Mouse (Mus musculus): ENCODE measurements at regions not wholly inside any gene's neighbourhood (a gene's known extent, or its start where the extent isn't known, plus 50 kb on each side); places are given as distances from the start of the nearest gene placed in this dataset.
"Not testable (repeated sequence)": the region's sequence is repeated elsewhere in the genome, so short reads cannot be mapped to it uniquely, and the experiment has no call there.

- DNase-seq: no peak
These were observed 87.3 kb downstream of the Gm11077 start for GRCm38 (mm10) chr6:140816359-140816758.

DNA sequence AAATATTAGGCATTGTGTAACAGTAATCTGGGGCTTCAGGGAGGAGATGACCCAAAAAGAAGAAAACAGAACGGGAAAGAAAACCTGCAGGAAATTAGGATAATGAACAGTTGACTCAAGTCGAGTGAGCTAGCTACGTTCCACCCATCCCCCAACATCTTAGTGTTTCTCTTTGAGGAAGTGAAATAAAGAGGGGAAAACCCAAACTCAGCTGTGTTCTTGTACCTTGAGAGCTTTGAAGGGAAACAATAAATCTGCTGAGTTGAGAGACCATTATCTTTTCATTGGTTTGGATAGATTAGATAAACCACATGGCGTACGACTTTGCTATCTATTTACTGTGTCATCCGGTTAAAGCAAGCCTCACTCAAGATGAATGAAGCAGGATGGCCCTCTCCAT, 87.7 kb downstream of the Gm11077 start:
- no peak for DNase-seq

- DNase-seq: peak; percentile 39
These were observed 90.4 kb downstream of the Gm11077 start for GRCm38 (mm10) chr6:140819451-140819878.

DNA sequence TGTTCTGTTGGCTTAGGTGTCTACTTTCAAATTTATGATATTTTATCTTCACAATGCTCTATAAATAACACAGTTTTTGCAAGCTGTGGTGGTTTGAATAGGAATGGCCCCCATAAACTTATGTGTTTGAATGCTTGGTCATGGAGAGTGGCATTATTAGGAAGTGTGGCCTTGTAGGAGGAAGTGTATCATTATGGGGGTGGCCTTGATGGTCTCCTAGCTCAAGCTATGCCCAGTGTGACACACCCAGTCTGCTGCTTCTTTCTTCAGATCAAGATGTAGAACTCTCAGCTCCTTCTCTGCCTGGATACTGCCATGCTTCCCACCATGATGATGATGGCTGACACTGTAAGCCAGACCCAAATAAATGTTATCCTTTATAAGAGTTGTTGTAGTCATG, 97.4 kb downstream of the Gm11077 start:
- no peak for DNase-seq

DNA sequence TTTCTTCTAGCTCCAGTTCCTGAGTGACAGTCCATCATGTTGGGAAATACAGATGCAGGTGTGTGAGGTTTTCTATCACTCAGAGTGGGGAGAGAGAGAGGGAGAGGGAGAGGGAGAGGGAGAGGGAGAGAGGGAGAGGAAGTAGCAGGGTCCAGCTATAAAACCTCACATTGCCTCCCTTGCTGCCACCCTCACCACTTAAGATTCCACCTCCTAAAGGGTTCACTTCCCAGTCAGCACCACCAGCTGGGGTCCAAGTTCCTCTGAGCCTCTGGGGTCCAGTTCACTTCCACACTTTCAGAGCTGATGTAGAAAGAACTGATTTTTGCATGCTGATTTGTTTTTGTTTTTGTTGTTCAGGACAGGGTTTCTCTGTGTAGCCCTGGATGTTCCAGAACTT, 98.6 kb downstream of the Gm11077 start:
- DNase-seq: no peak

GRCm38 (mm10) chr6:140843292-140843991, 114.4 kb downstream of the Gm11077 start:
- no peak for DNase-seq

GRCm38 (mm10) chr6:140847165-140847564, 118.1 kb downstream of the Gm11077 start:
- no peak for DNase-seq

GRCm38 (mm10) chr6:140852420-140852819, 123.3 kb downstream of the Gm11077 start:
- DNase-seq: no peak

- peak; percentile 80 for DNase-seq
These were observed 124.4 kb downstream of the Gm11077 start for GRCm38 (mm10) chr6:140853508-140853907.

DNA sequence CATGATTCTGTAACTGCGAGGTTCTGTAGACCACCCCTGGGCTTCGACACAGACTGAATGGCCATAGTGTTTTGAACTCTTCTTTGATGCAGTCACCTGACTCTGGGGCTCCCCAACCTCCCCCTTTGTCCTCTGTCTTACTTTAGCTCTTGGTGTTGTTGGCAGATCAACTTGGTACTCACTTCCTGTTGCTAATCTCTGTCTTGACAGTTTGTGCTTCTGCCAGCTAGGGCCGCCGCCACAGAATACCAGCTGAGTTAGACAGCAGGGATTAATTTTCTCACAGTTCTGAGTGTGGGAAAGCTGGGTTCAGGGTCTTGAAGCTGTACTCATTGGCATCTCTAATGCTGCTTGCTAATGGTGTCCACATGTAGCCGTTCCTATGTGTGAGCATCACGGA, 125.6 kb downstream of the Gm11077 start:
- DNase-seq: peak; percentile 7

- peak; percentile 18 for DNase-seq
These were observed 127.5 kb downstream of the Gm11077 start for GRCm38 (mm10) chr6:140856468-140857117.

DNA sequence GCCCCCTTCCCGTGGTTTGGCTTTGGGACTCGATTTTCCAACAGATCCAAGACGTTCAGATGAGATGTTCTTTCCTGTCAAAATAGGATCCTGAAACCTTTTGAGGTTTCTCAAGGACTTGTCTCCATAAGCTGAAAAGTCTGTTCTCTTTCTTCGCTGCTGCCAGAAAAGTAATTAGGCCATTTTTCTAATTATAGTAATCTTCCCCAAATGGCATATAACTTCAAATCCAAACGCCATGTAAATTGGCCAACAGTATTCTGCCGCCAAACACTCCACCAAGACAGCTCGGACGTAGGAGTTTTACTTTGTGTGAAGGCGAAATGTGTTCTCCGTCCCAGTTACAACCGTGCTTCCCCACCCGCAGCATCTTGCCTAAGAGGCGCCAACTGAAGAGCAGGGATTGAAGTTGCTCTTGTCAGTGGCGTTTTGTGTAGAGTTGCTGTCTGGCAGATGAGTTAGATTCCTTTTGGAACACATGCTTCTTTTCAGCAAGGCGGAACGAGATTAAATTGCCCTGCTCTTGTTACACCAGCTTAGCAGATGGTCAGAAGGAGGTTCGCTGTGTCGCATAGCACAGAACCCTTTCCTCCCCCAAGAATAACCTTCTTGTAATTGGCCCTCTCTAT, 128.1 kb downstream of the Gm11077 start:
- peak; percentile 21 for DNase-seq

DNA sequence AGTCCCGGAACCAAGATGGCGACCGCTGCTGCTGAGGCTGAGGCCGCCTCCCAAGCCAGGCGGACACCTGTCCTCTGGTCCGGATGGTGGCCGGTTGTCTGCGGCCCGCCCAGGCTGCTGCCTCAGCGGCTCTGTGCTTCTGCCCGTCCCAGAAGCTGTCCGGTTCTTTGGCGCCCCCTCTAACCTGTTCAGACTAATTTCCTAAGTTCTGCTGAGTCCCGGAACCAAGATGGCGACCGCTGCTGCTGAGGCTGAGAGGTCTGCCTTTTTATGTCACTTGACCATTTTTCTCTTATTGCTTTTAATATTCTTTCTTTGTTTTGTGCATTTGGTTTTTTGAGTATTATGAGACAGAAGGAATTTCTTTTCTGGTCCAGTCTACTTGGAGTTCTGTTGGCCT, 140.4 kb downstream of the Gm11077 start:
- DNase-seq: not testable (repeated sequence)

- no peak for DNase-seq
These were observed 145.7 kb downstream of the Gm11077 start for GRCm38 (mm10) chr6:140874831-140875230.

DNA sequence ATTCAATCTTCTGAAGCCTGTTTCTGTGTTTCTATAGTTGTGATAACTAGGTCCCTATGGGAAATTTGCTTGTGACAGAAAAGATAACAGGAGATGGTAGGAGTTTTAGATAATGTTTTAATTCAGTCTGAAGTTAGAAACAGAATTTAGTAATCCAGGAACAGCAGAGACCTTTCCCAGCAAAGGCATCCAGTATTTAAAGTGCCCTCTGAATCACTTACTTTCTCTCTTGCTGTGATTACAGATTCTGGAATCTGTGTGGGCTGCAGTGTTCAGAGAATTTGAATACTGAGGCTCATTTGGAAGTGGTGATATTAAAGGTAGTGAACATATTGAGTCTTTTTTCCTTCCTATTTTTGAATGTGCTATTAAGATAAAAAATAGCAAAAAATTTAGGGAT, 154.6 kb downstream of the Gm11077 start:
- DNase-seq: no peak

DNA sequence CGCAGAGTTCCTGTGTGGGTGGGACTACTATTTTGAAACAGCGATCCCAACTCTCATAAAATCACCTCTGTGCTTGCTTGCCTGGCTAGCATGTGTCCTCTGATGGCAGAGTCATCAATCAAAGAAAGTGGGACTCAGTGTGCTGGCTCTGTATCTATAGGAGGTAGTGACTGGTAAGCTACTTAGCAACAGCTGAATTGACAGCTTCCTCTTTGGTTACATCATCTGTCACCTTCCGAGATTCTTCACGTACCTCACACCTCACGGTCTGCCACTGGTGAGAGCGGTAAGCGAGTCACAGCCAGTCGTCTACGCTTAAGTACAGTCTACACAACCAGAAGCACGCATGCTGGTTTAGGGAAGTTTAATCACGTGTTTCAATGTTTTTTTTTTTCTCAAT, 159.5 kb downstream of the Gm11077 start:
- no peak for DNase-seq

DNA sequence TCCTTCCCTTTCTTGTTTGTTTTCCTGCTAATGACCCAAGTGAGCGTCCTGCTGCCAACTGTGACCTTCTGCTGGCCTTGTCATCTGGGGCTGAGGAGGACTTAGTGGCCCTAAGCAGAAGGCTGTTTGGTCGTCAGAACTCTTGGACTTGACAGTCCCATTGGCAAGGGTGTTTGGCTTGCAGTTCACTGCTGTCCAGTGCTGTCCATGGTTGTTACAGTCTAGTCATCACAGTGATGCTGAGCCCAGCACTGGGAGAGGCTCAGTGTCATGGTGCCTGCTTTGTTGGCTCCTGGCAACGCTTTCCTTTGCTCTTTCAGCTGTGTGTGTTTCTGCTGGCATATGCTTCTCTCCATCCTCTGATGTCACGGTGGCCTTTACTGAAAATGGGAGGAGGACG, 161.0 kb downstream of the Gm11077 start:
- no peak for DNase-seq

DNA sequence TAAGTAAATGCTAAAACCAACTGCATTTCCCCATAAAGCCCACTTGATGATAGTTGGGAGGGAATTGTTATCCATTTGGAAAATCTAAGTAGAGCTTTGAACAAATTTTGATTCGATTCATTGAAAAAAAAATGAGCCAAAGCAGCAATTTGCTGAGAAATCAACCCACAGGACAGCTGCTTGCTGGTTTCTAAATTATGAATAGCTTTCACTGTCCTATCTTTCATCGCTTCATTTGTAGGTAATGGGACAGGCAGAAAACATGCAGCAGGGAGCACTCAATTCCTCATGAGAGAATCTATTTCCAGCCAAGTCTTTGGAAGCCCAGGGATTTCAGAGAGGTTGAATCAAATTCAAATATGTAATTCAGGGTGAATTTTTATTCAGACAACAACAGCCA, 161.5 kb downstream of the Gm11077 start:
- no peak for DNase-seq

DNA sequence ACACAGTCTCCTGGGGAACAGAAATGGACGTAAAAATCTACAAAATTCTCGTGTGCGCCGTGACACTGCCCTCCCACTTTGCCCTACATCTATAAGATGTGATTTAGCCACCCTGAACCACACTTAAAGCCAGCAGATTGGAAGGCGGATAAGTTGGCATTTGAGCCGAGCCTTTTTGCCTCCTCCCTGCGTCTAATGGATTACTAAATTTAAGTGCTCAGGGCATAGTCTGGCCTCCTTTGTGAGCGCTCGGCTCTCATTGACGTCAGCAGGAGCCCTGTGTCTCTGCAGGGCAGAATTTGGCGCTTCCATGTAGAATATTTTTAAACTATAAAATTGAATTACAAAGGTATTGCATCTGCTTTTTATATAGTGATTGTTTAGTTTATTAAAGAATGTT, 165.4 kb downstream of the Gm11077 start:
- DNase-seq: peak; percentile 57

DNA sequence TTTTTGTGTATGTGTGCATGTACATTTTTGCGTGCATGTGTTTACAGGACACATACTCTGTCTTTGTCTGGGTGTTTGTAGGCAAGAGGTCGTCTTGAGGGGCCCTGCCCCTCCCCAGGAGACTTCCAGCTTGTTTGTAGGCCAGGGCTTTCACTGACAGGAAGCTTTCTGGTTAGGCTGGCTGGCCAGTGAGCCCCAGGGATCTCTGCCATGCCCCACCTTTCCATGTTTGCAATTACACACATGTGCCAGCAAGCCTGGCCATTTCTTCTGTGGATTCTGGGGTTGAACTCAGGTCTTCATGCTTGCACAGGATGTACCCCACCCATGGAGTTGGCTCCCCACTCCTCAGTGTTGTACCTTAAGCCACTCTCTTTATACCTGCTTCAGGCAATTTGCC, 166.4 kb downstream of the Gm11077 start:
- DNase-seq: peak; percentile 18

DNA sequence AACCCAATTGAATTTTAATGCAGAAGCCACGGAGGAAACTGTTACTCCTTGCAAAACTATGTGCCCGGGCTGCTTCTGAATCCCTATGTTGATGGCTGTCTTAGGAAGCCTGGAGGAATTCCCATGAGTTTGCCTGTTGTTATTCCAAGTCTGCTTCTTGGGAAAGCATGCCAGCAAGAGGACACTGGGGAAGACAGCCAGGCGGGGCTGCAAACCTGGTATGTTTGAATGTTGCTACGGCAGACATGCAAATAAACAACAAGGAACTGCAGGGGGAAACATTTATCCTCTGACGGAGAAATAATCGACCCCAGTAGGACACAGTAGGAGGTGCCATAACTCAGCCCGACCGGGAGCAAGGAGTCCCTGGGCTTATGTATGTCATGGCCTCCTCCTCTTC, 168.0 kb downstream of the Gm11077 start:
- DNase-seq: peak; percentile 16

DNA sequence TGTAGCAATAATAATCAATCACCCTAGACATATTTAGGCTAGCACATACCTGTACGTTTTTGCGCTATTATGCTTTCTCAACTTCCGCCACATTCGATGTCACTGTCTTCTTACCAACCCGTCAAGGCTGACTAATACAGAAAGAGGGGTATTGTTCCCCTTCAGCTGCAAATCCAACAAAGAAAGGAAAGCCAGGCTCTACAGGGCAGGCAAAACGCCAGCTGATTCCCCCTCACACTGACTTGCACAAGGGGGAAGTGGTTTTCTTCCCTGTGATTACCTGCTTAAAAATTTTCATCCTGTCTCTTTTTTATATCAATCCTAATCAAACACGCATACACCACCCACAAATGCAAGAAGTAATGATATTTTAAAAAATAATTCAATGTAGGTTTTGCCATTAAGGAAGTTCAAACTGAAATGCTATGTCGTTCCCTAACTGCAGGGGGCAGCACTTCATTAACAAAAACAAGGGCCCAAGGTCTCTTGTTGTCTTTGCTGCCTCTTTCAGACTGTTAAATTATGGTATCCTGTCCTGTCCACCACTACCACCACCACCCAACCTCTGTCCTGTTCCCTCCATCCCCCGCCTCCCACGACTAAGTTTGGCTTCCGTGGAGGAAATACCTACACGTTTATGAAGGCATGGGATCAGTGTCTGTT, 195.4 kb downstream of the Gm11077 start:
- DNase-seq: peak; percentile 70

DNA sequence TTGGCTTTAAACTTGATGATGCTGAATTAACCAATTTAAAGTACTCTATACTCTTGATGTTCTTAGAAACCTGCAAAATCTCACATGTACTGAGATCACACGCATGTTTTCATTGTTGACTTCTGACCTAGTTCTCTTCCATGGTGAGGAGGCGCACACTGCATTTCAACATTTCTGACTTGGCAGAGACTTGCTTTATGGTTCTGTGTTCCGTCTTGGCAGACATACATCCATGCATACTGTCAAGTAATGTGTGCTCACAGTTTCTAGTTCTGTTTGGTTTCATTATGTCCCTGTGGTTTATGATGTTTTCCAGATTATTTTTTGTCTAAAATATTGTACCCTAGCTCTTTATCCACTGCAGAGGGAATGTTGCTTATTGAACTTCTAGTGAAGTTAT, 198.5 kb downstream of the Gm11077 start:
- no peak for DNase-seq

- no peak for DNase-seq
These were observed 205.2 kb downstream of the Gm11077 start for GRCm38 (mm10) chr6:140934286-140934685.

Data from kidney, postnatal 10 days (tissue).